Mouse (Mus musculus): Measurements from ENCODE around the gene Grasp. TPM values are rescaled to one million over a fixed set of nuclear protein-coding genes. Genes with fewer than 3 reads are reported as not detected.

Gene Grasp
- polyA plus RNA-seq, 1 experiment = 7.1 TPM

DNA sequence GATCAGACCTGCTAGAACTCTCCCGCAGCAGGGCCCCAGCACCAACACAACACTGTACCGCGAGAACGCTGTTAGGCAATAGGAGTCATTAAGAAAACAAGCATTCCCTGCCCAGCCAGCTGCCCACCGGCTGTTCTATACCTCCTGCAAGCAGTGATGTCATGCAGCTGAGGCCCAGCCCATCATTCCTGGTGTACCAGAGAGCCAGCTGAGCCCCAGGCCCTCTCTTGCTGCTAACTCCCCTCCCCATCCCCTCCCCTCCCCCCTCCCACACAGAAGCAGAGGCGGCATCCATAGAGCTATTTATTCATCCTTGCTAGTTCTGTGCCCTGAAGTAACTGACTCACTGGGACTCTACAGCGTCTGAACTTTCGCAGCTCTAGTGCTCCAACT, 3.1 kb upstream of the Grasp start:
- H3K79me2 ChIP-seq (ENCODE audit: control insufficient read depth, insufficient read depth) = no peaks in the 10 kb centered on the region
- peak; percentile 72 for TF ChIP-seq MYOD1 (IDR thresholded peaks at IDR 0.05; ENCODE audit: control insufficient read depth, insufficient read length, low read depth)
- no peak for TF ChIP-seq MAX (IDR thresholded peaks at IDR 0.05)
- peak; percentile 62 for TF ChIP-seq CEBPB (IDR thresholded peaks at IDR 0.05; ENCODE audit: low read depth)
- no peak for TF ChIP-seq FOSL1 (IDR thresholded peaks at IDR 0.05; ENCODE audit: insufficient read depth, low read length, poor library complexity, severe bottlenecking)
- H3K36me3 ChIP-seq (ENCODE audit: control insufficient read depth, insufficient read depth) = no peaks in the 10 kb centered on the region
- no peak overlapping the region for H3K4me3 ChIP-seq (ENCODE audit: insufficient read depth, poor library complexity, severe bottlenecking)
- H3ac ChIP-seq (ENCODE audit: control insufficient read depth, insufficient read length, low read depth) = peak overlapping the region; percentile 13
- H3K79me3 ChIP-seq (ENCODE audit: low read depth) = no peaks in the 10 kb centered on the region
- H3K27me3 ChIP-seq (ENCODE audit: control insufficient read depth, insufficient read depth, insufficient read length) = no peaks in the 10 kb centered on the region

DNA sequence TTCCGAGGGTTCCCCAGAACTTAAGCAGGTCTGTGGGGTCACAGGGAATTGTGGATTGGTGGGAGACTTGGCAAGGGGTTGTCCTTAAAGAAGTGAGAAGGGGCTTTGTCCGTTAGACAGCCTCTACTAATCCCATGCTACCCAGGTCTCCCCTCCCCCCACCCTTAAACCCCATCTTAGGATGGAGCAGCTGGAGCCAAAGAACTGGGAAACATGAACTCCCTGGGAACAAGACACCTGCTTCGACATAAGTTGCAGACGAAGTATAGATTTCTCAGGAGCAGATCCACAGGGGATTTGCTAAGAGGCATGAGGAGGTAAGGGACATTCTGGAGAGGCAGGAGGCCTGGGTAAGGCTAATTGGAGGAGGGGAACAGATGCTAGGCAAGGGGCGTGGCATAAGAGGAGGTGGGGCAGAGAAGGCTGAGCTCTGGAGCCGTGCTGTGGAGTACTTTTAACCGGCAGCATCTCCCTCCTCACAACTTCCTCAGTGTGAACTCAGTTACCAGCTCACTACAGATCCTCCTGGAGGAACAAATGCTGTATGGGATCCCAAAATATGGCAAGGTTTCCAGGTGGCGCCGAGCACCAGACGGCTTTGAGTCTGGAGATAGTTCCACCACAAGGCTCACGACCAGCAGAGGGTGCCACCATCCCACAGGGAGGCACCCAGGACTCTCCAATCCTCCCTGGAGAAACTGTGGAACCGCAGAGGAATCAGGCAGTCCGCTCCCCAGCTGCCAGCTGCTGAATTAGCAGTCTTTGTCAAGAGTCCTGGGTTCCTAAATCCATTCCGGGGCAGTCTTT, 2.5 kb upstream of the Grasp start:
- Histone ChIP-seq H3K36me3 (ENCODE audit: control insufficient read depth, insufficient read depth) (no peaks in the 10 kb centered on the region), H3K4me3 (ENCODE audit: insufficient read depth, poor library complexity, severe bottlenecking) (no peak overlapping the region), H3ac (ENCODE audit: control insufficient read depth, insufficient read length, low read depth) (peak overlapping the region; percentile 13)

DNA sequence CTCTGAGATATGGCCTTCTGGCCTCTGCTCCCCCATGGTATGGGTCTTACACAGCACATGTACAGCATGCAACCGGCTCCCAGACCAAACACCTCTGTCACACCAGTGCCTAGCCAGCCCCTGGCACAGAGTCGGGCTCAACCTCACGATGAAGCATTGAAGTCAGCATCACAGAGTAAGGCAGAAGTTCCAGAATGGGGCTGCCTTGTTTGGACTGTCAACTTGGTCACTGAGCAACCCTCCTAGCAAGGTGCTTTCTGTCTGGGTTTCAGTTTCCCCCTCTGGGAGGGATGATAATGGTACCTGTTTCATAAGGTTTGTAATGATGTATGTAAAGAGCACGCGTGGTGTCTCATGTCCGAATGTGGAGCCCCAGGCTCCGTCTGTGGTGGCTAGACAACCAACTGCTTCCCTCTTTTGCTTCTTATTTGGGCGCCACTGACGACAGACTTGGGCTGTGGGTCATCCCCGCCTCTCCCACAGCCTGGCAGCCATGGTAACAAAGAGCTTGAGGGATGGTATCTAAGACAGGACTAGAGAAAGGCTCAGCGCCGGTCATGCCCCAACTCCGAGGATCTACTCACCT, 998 bp upstream of the Grasp start:
- no peaks in the 10 kb centered on the region for H3K79me3 ChIP-seq (ENCODE audit: low read depth)
- no peak overlapping the region for H3K4me3 ChIP-seq (ENCODE audit: insufficient read depth, poor library complexity, severe bottlenecking)
- H3K27me3 ChIP-seq (ENCODE audit: control insufficient read depth, insufficient read depth, insufficient read length) = no peaks in the 10 kb centered on the region
- no peaks in the 10 kb centered on the region for H3K36me3 ChIP-seq (ENCODE audit: control insufficient read depth, insufficient read depth)
- TF ChIP-seq USF1 (IDR thresholded peaks at IDR 0.05; ENCODE audit: low read depth) = no peak
- TF ChIP-seq CTCF (IDR thresholded peaks at IDR 0.05; ENCODE audit: control insufficient read depth, insufficient read depth, insufficient read length) = no peak
- TF ChIP-seq MYOG (IDR thresholded peaks at IDR 0.05; ENCODE audit: control insufficient read depth, extremely low read depth, insufficient read length) = no peak
- TF ChIP-seq MYOD1 (IDR thresholded peaks at IDR 0.05; ENCODE audit: control insufficient read depth, insufficient read length, low read depth) = no peak
- no peak for TF ChIP-seq FOSL1 (IDR thresholded peaks at IDR 0.05; ENCODE audit: insufficient read depth, low read length, poor library complexity, severe bottlenecking)
- TF ChIP-seq MAX (IDR thresholded peaks at IDR 0.05) = no peak
- TF ChIP-seq CEBPB (IDR thresholded peaks at IDR 0.05; ENCODE audit: low read depth) = no peak
- H3ac ChIP-seq (ENCODE audit: control insufficient read depth, insufficient read length, low read depth) = no peak overlapping the region
- no peaks in the 10 kb centered on the region for H3K79me2 ChIP-seq (ENCODE audit: control insufficient read depth, insufficient read depth)

More for the DNA sequence above, 2.5 kb upstream of the Grasp start:
- Histone ChIP-seq H3K79me2 (ENCODE audit: control insufficient read depth, insufficient read depth) (no peaks in the 10 kb centered on the region), H3K79me3 (ENCODE audit: low read depth) (no peaks in the 10 kb centered on the region), H3K27me3 (ENCODE audit: control insufficient read depth, insufficient read depth, insufficient read length) (no peaks in the 10 kb centered on the region)
- TF ChIP-seq MAX (IDR thresholded peaks at IDR 0.05) (no peak), MYOG (IDR thresholded peaks at IDR 0.05; ENCODE audit: control insufficient read depth, extremely low read depth, insufficient read length) (no peak), CEBPB (IDR thresholded peaks at IDR 0.05; ENCODE audit: low read depth) (no peak), MYOD1 (IDR thresholded peaks at IDR 0.05; ENCODE audit: control insufficient read depth, insufficient read length, low read depth) (peak; percentile 15), CTCF (IDR thresholded peaks at IDR 0.05; ENCODE audit: control insufficient read depth, insufficient read depth, insufficient read length) (peak; percentile 94), FOSL1 (IDR thresholded peaks at IDR 0.05; ENCODE audit: insufficient read depth, low read length, poor library complexity, severe bottlenecking) (no peak), USF1 (IDR thresholded peaks at IDR 0.05; ENCODE audit: low read depth) (no peak)

- Histone ChIP-seq H3K4me3 (ENCODE audit: insufficient read depth, poor library complexity, severe bottlenecking) (peak overlapping the region; percentile 81), H3ac (ENCODE audit: control insufficient read depth, insufficient read length, low read depth) (no peak overlapping the region)
- TF ChIP-seq USF1 (IDR thresholded peaks at IDR 0.05; ENCODE audit: low read depth) = no peak
- no peak for TF ChIP-seq MYOG (IDR thresholded peaks at IDR 0.05; ENCODE audit: control insufficient read depth, extremely low read depth, insufficient read length)
- TF ChIP-seq MYOD1 (IDR thresholded peaks at IDR 0.05; ENCODE audit: control insufficient read depth, insufficient read length, low read depth) = no peak
- TF ChIP-seq FOSL1 (IDR thresholded peaks at IDR 0.05; ENCODE audit: insufficient read depth, low read length, poor library complexity, severe bottlenecking) = no peak
- no peak for TF ChIP-seq CEBPB (IDR thresholded peaks at IDR 0.05; ENCODE audit: low read depth)
- no peak for TF ChIP-seq MAX (IDR thresholded peaks at IDR 0.05)
- TF ChIP-seq CTCF (IDR thresholded peaks at IDR 0.05; ENCODE audit: control insufficient read depth, insufficient read depth, insufficient read length) = no peak
Measured at GRCm38 (mm10) chr15:101223596-101223995, 392 bp upstream of the Grasp start.

GRCm38 (mm10) chr15:101224977-101225376, 989 bp downstream of the Grasp start:
- TF ChIP-seq USF1 (IDR thresholded peaks at IDR 0.05; ENCODE audit: low read depth) = no peak
- no peak for TF ChIP-seq MYOG (IDR thresholded peaks at IDR 0.05; ENCODE audit: control insufficient read depth, extremely low read depth, insufficient read length)
- TF ChIP-seq CEBPB (IDR thresholded peaks at IDR 0.05; ENCODE audit: low read depth) = no peak
- no peak for TF ChIP-seq MAX (IDR thresholded peaks at IDR 0.05)
- Histone ChIP-seq H3ac (ENCODE audit: control insufficient read depth, insufficient read length, low read depth) (peak overlapping the region; percentile 93), H3K79me2 (ENCODE audit: control insufficient read depth, insufficient read depth) (no peaks in the 10 kb centered on the region), H3K36me3 (ENCODE audit: control insufficient read depth, insufficient read depth) (peaks cover 7% of the 10 kb centered on the region), H3K27me3 (ENCODE audit: control insufficient read depth, insufficient read depth, insufficient read length) (no peaks in the 10 kb centered on the region), H3K79me3 (ENCODE audit: low read depth) (no peaks in the 10 kb centered on the region), H3K4me3 (ENCODE audit: insufficient read depth, poor library complexity, severe bottlenecking) (peak overlapping the region; percentile 81)

More at GRCm38 (mm10) chr15:101223596-101223995, 392 bp upstream of the Grasp start:
- Histone ChIP-seq H3K36me3 (ENCODE audit: control insufficient read depth, insufficient read depth) (no peaks in the 10 kb centered on the region), H3K79me2 (ENCODE audit: control insufficient read depth, insufficient read depth) (no peaks in the 10 kb centered on the region), H3K27me3 (ENCODE audit: control insufficient read depth, insufficient read depth, insufficient read length) (no peaks in the 10 kb centered on the region), H3K79me3 (ENCODE audit: low read depth) (no peaks in the 10 kb centered on the region)
